Mouse (Mus musculus): ENCODE data around the gene Hs1bp3. TPM values are rescaled to one million over a fixed set of nuclear protein-coding genes. Genes with fewer than 3 reads are reported as not detected.

Gene Hs1bp3
- polyA plus RNA-seq, 1 experiment from 2014 or later: 15.3 TPM

DNA sequence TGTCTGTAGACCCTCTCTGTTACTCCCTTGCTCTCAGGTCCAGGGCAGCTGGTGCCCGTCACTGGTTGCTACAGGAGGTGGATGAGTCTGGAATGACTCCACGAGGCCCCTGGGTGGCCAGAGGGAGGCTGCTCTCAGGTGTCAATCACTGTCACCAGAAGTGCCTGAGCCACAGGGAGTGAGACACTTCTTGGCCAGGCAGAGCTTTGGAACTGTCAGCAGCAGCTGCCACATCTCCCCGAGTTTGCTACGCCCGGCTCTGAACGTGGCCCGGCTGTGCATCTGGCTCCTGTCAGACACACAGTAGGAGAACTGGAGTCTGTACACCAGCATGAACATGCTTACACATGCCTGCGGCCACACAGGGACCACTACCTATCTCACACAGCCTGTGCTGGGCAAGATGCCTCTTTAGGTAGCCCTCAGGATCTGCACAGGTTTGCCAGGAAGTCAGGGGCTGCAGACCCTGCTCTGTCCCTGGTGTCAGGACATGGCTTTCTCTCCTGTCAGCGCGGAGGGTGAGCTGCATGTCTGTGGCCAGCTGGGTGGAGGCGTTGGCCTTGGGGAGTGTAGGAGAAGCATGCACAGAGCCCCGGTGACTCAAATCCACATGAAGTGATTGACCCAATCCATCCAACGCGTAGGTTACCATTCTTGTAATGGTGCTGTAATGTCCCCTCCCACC is 18.4 kb downstream of the Hs1bp3 start:
- H3K27me3 ChIP-seq (ENCODE audit: poor library complexity, severe bottlenecking): no peaks in the 10 kb centered on the region
- DNase-seq (ENCODE audit: extremely low spot score, low spot score): no peak
- H3K4me1 ChIP-seq: peaks cover 25% of the 10 kb centered on the region
- H3K9me3 ChIP-seq: no peaks in the 10 kb centered on the region
- H3K4me3 ChIP-seq: no peak overlapping the region
- peaks cover 37% of the 10 kb centered on the region for H3K36me3 ChIP-seq (replicated peaks)
- 0 out of 2 replicates have a peak overlapping the region, but pooled peaks have one; percentile 48 for H3K27ac ChIP-seq
- WGBS: 86% methylated on average over 14 of the region's 14 CpGs

DNA sequence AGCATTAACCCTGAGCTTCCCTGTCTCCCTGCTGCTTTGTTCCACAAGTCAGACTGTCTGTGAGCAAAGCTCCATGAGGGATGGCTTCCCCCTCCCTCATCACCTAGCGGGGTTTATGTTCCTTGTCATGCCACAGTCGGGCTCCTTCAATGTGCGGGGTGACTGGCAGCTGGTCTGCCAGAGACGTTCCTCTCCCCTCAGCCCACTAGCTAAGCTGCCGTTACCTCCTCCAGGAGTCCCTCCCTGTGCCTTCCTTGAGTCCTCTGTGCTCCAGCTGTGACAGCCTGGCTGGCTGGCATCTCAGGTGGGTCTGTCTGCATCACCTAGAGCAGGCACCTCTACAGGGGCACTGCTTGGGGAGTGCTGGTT is 18.9 kb downstream of the Hs1bp3 start:
- Histone ChIP-seq H3K4me1 (peaks cover 21% of the 10 kb centered on the region), H3K9me3 (no peaks in the 10 kb centered on the region), H3K27me3 (ENCODE audit: poor library complexity, severe bottlenecking) (no peaks in the 10 kb centered on the region), H3K36me3 (replicated peaks) (peaks cover 42% of the 10 kb centered on the region), H3K27ac (peak overlapping the region; percentile 66), H3K4me3 (no peak overlapping the region)
- 81% methylated on average over 5 of the region's 5 CpGs for WGBS
- no peak for DNase-seq (ENCODE audit: extremely low spot score, low spot score)

DNA sequence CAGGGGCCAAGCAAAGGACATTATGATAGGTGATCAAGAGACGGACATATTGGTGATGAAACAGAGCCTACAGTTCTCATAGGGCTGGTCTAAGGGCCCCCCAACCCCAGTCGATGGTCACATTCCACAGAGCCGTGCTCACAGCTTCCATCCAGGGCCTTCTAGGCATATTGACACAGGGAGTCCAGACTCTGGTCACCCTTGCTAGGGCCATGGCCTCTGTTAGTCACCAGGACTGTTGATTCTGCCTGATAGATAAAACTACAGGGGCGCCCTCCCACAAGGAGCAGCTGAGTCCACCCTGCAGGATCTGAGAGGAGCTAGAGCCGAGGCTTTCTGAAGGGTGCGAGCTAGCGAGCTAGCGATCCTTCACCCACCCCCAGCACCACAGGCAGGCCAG is 20.4 kb downstream of the Hs1bp3 start:
- no peak for DNase-seq (ENCODE audit: extremely low spot score, low spot score)
- Histone ChIP-seq H3K27me3 (ENCODE audit: poor library complexity, severe bottlenecking) (no peaks in the 10 kb centered on the region), H3K4me3 (no peak overlapping the region), H3K4me1 (peaks cover 25% of the 10 kb centered on the region), H3K9me3 (no peaks in the 10 kb centered on the region), H3K27ac (peak overlapping the region; percentile 5; the same call in 1 of the 2 replicates), H3K36me3 (replicated peaks) (peaks cover 47% of the 10 kb centered on the region)
- WGBS: 90% methylated on average over 8 of the region's 8 CpGs

DNA sequence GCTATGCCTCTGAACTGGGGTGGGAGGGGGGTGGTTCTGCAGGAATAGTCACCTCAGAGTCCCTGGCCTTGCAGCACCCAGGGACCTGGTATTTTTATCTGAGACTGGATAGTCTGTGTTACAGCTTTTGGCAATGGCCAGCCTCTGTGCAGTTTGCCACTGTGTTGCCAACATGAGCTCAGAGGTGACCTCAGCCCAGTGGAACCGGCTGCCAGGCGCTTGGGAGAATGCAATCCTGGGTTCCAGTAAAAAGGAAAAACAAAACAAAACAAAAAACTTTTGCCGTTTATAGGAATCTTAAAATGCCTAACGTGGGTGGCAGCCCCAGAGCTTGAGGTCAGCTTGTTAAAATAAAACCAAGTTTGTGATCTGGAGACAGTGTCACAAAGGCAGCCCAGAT is 21.0 kb downstream of the Hs1bp3 start:
- no peaks in the 10 kb centered on the region for H3K9me3 ChIP-seq
- H3K36me3 ChIP-seq (replicated peaks): peaks cover 46% of the 10 kb centered on the region
- no peaks in the 10 kb centered on the region for H3K27me3 ChIP-seq (ENCODE audit: poor library complexity, severe bottlenecking)
- WGBS: 90% methylated on average over 4 of the region's 4 CpGs
- no peak for DNase-seq (ENCODE audit: extremely low spot score, low spot score)
- no peak overlapping the region for H3K27ac ChIP-seq
- no peak overlapping the region for H3K4me3 ChIP-seq
- peaks cover 31% of the 10 kb centered on the region for H3K4me1 ChIP-seq

DNA sequence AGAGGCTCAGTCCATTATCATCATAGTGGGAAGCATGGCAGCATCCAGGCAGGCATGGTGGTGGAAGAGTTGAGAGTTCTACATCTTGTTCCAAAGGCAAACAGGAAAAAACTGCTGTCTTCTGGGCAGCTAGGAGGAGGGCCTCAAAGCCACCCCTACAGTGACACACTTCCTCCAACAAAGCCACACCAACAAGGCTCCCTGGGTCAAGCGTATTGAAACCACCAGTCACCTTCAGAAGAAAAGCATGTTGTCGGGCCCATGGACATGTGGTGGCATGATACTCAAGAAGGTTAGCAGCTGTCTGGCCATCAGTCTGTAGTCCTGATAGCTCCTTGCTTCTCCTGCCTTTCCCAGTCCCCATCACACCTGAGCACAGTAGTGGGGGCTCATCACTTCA is 22.3 kb downstream of the Hs1bp3 start:
- H3K27me3 ChIP-seq (ENCODE audit: poor library complexity, severe bottlenecking): no peaks in the 10 kb centered on the region
- no peak overlapping the region for H3K27ac ChIP-seq
- H3K4me3 ChIP-seq: no peak overlapping the region
- DNase-seq (ENCODE audit: extremely low spot score, low spot score): no peak
- H3K4me1 ChIP-seq: peaks cover 44% of the 10 kb centered on the region
- no peaks in the 10 kb centered on the region for H3K9me3 ChIP-seq
- WGBS: 89% methylated on average over 2 of the region's 2 CpGs
- H3K36me3 ChIP-seq (replicated peaks): peaks cover 38% of the 10 kb centered on the region

DNA sequence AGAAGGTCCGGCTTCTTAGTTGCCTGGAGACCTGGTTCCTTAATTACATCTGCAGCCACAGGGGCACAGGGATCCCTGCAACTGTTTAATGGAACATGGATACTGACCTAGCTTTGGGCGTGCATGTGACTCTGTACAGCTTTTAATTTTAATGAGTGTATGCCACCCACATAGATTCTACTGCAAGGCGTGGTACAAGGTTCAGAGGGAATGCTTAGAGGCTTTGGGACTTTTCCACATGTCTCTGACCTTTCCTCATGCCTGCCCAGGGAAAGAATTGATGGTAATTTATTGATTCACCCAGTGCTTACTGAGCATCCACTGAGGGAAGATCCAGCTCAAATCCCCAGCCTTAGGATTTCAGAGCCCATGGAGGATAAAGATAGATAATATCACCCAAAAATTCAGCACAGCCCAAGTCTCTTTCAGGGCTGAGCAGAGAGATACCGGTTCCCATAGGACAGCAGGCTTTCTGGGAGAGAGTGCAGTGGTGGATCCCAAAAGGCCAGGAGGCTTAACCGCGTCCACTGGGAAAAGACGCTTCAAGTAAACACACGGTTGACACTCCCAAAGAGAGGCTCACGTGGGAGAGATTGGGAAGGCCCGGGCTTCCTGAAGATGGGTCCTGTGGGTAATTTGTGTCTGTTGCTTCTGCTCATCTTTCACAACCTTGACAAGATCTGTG is 23.5 kb downstream of the Hs1bp3 start:
- H3K36me3 ChIP-seq (replicated peaks): peaks cover 40% of the 10 kb centered on the region

DNA sequence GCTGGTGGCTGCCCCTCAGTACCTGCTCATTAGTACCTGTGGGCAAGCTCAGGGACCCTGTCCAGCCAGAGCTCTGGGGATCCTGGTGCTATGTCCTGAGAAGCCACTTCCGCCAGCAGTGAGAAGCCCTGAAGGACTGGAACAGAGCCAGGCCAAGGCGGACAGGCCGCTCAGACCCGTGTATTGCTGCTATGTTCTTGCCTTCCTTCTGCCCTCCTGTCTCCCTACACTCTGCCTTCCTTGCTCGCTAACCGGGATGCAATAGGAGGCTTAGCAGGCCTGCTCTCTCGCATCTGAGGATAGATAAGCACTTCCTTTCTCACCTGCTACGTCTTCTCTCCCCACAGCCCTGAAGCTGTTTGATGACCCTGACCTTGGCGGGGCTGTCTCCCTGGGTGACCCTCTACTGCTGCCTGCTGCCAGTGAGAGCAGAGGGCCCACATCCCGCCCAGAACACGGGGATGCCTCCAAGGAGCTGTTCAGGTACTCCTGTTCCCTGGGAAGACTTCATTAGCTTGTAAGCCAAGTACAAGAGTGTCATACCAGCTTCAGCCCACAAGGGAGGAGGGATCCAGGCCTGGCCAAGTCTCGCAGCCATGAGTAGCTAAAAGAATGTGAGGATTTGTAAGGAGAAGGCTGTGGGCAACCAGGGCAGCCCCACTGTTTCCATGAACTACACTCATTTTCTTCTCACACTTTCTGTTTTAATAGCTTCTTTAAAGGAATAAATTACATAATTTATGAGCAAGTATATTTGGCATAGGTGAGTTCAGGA is 24.2 kb downstream of the Hs1bp3 start:
- WGBS: 86% methylated on average over 12 of the region's 12 CpGs

More for the DNA sequence above, 23.5 kb downstream of the Hs1bp3 start:
- 89% methylated on average over 10 of the region's 10 CpGs for WGBS
- Histone ChIP-seq H3K27ac (peak overlapping the region; percentile 53; the same call in 1 of the 2 replicates), H3K4me1 (peaks cover 42% of the 10 kb centered on the region), H3K4me3 (no peak overlapping the region), H3K27me3 (ENCODE audit: poor library complexity, severe bottlenecking) (no peaks in the 10 kb centered on the region), H3K9me3 (no peaks in the 10 kb centered on the region)
- DNase-seq (ENCODE audit: extremely low spot score, low spot score): no peak

DNA sequence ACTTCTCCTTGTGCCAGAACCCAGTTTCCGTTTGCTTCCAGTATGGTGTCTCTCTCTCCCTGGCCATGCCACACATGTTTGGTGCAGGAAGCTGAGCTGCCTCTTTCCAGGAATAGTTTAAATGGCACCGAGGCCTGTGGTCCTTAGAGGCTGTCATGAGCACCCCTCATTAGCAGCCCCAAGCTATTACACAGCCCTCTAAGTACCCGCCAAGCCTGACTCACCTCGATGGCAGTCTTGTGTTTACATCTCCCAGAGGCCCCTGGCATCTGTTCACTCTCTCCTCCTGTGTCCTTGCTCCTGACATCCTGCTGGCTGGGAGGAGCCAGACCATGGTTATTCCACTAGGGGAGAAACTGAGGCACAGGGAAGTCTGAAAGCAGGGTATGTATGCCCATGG is 25.3 kb downstream of the Hs1bp3 start:
- H3K9me3 ChIP-seq: no peaks in the 10 kb centered on the region
- no peak overlapping the region for H3K4me3 ChIP-seq
- DNase-seq (ENCODE audit: extremely low spot score, low spot score): no peak
- H3K27me3 ChIP-seq (ENCODE audit: poor library complexity, severe bottlenecking): no peaks in the 10 kb centered on the region
- peak overlapping the region; percentile 85 for H3K27ac ChIP-seq
- peaks cover 55% of the 10 kb centered on the region for H3K36me3 ChIP-seq (replicated peaks)
- peaks cover 34% of the 10 kb centered on the region for H3K4me1 ChIP-seq
- WGBS: 86% methylated on average over 4 of the region's 4 CpGs

More for the DNA sequence above, 24.2 kb downstream of the Hs1bp3 start:
- H3K36me3 ChIP-seq (replicated peaks): peaks cover 46% of the 10 kb centered on the region
- peaks cover 35% of the 10 kb centered on the region for H3K4me1 ChIP-seq
- peak overlapping the region; percentile 53 for H3K27ac ChIP-seq
- no peak for DNase-seq (ENCODE audit: extremely low spot score, low spot score)
- H3K9me3 ChIP-seq: no peaks in the 10 kb centered on the region
- H3K4me3 ChIP-seq: no peak overlapping the region
- no peaks in the 10 kb centered on the region for H3K27me3 ChIP-seq (ENCODE audit: poor library complexity, severe bottlenecking)

DNA sequence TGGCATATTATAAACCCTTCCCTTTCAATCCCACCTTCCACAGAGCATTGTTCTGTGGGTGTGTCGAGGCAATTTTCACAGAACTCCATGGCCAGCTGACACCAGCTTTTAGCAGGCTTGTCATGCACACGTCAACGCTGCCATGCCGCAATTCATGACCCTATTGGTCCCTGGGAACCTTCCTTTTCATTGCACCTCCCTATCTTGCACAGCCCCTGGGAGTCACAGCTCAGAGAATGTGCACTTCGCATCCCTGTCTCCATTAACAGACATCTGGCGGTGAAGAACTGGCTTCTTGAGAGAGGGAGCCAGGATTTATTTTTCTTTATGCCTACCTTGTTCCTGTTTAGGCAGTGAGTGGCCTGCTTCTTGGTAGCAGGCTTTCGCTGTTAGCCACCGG is 25.7 kb downstream of the Hs1bp3 start:
- H3K36me3 ChIP-seq (replicated peaks): peaks cover 55% of the 10 kb centered on the region
- WGBS: 79% methylated on average over 8 of the region's 8 CpGs
- peaks cover 34% of the 10 kb centered on the region for H3K4me1 ChIP-seq
- peak overlapping the region; percentile 85 for H3K27ac ChIP-seq
- no peaks in the 10 kb centered on the region for H3K27me3 ChIP-seq (ENCODE audit: poor library complexity, severe bottlenecking)
- H3K4me3 ChIP-seq: no peak overlapping the region
- DNase-seq (ENCODE audit: extremely low spot score, low spot score): no peak
- H3K9me3 ChIP-seq: no peaks in the 10 kb centered on the region

DNA sequence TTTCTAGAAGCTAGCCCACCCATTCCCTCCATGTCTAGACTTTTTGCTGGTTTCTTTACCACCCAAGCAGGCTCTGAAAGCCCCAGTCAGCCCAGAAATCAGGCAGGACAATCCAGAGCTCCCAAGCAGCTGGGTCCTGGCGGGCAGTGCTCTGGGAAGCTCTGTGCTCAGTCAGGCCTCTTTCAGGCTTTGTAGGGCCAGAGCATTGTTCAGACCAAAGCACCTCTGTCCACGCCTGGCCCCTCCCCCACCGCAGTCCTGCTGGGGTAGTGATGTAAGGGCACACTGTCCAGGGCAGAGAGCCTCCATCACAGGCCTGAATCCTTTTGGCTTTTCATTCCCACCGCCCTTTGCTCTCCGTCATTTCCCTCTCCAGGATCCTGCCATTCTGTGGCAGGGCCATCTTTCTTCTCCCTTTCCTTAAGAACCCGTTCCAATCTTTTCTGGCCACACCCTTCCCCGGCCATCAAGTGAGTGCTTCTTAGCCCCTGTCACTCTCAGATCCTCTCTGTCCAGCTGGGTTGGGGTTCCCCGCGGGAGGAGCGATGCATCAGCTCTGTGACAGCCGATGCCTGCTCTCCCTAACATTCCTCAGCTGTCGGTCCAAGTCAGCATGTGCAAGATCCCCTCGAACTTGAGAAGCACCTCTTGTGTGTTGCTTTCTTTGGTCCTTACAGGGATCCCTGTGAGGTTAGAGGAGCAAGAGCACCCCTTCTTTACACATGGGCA is 26.5 kb downstream of the Hs1bp3 start:
- Histone ChIP-seq H3K27ac (peak overlapping the region; percentile 85), H3K4me1 (peaks cover 38% of the 10 kb centered on the region), H3K4me3 (no peak overlapping the region), H3K27me3 (ENCODE audit: poor library complexity, severe bottlenecking) (no peaks in the 10 kb centered on the region), H3K36me3 (replicated peaks) (peaks cover 55% of the 10 kb centered on the region), H3K9me3 (no peaks in the 10 kb centered on the region)
- DNase-seq (ENCODE audit: extremely low spot score, low spot score): peak; percentile 59
- WGBS: 36% methylated on average over 13 of the region's 13 CpGs

DNA sequence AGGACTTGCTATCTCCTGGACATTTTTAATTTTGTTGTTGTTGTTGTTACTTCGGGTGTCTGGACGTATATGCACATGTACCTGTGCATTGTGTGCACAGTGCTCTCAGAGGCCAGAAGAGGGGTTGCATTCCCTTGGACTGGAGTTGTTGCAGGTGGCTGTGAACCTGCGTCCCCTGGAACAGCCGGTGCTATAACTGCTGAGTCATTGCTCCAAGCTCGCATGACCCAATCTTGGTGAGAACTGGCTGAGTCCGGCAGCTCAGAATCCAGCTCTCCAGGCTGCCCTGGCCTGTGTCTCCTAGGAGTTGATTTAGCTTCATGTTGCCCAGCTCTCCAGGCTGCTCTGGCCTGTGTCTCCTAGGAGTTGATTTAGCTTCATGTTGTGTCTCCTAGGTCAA is 27.8 kb downstream of the Hs1bp3 start:
- 92% methylated on average over 6 of the region's 6 CpGs for WGBS
- H3K9me3 ChIP-seq: no peaks in the 10 kb centered on the region
- H3K27me3 ChIP-seq (ENCODE audit: poor library complexity, severe bottlenecking): no peaks in the 10 kb centered on the region
- no peak overlapping the region for H3K27ac ChIP-seq
- H3K36me3 ChIP-seq (replicated peaks): peaks cover 50% of the 10 kb centered on the region
- H3K4me3 ChIP-seq: no peak overlapping the region
- H3K4me1 ChIP-seq: peaks cover 45% of the 10 kb centered on the region
- DNase-seq (ENCODE audit: extremely low spot score, low spot score): no peak

DNA sequence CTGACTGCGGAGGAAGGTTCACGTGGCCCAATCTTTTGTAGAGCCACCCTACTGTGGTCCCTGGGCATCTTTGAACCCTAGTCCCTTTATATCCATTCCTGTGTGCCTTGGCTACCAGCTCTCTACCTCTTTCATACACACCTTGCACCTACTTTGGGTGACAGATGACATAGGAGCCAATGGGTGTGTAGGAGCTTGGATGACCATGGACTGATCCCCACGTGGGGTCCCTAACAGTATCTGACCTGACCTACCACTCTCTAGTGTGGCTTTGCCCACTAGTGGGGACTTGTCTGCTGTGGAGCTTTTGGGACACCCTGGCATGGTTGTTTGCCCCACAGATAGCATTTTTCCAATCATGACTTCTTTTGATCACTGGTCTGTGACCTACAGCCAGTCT is 30.1 kb downstream of the Hs1bp3 start:
- 92% methylated on average over 3 of the region's 3 CpGs for WGBS
- Histone ChIP-seq H3K4me1 (peaks cover 35% of the 10 kb centered on the region), H3K9me3 (no peaks in the 10 kb centered on the region), H3K27me3 (ENCODE audit: poor library complexity, severe bottlenecking) (no peaks in the 10 kb centered on the region), H3K4me3 (no peak overlapping the region), H3K36me3 (replicated peaks) (peaks cover 30% of the 10 kb centered on the region), H3K27ac (no peak overlapping the region)
- no peak for DNase-seq (ENCODE audit: extremely low spot score, low spot score)
